ENCODE assay signal across 8 mouse cellular contexts in the genomic region with DNA sequence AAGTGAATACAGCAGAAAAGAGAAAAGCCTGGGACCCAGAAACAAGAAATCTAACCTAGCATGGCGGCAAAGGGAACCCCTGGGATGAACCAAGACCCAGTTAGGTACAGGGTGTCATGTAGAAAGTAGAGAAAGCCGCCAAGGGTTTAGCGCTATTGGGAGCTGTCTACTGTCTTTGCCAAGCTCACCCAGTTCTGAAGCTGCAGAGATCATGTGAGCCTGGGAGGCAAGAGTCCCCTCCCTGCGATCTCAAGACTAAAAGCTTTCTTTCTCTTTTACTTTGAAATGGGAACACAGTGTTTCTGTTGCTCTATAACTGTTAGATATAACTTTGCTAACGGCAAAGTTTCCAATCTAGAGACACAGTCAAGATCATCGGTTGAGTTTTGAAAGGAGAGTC. TPM values are rescaled to one million over a fixed set of nuclear protein-coding genes. Genes with fewer than 3 reads are reported as not detected.
A peak's percentile ranks its signal among the peaks of the same experiment; 100 is the strongest.
DNase-seq lines count a peak whose midpoint lies in the region; ATAC-seq lines count a peak whose summit lies in the region.

No protein-coding gene starts in this region.

- 0 out of 2 replicates have a peak, but pooled peaks cover 2% of the 10 kb centered on the region for H3K9me3 ChIP-seq in heart, embryonic 16.5 days (replicated peaks; ENCODE audit: control insufficient read depth, low read length)
- no peaks in the 10 kb centered on the region for H3K9me3 ChIP-seq in lung, embryonic 16.5 days (ENCODE audit: control insufficient read depth, low read length)

- H3K27me3 ChIP-seq in heart, embryonic 16.5 days (ENCODE audit: control insufficient read depth, insufficient read depth, low read length) = no peaks in the 10 kb centered on the region
- no peaks in the 10 kb centered on the region for H3K27me3 ChIP-seq in lung, embryonic 16.5 days (ENCODE audit: control insufficient read depth, insufficient read depth, low read depth, low read length)

- peaks cover 28% of the 10 kb centered on the region for H3K4me1 ChIP-seq in heart, embryonic 16.5 days (ENCODE audit: control insufficient read depth, insufficient read depth, low read length)
- H3K4me1 ChIP-seq in lung, embryonic 16.5 days (replicated peaks; ENCODE audit: control insufficient read depth, insufficient read depth, low read length) = peaks cover 41% of the 10 kb centered on the region

- no peak for ATAC-seq in heart, embryonic 16.5 days (replicated peaks; ENCODE audit: extremely low read depth, insufficient read depth, low FRiP score)
- no peak for ATAC-seq in lung, embryonic 16.5 days (ENCODE audit: low read depth)

- H3K36me3 ChIP-seq in heart, embryonic 16.5 days (ENCODE audit: control insufficient read depth, insufficient read depth) = no peaks in the 10 kb centered on the region
- H3K36me3 ChIP-seq in lung, embryonic 16.5 days (ENCODE audit: control insufficient read depth, insufficient read depth, low read length) = no peaks in the 10 kb centered on the region

- peak overlapping the region; percentile 65; the same call in 1 of the 2 replicates for H3K9ac ChIP-seq in heart, embryonic 16.5 days (ENCODE audit: low read length)
- no peak overlapping the region for H3K9ac ChIP-seq in lung, embryonic 16.5 days (ENCODE audit: low read length)

- 89% methylated on average over 6 of the region's 6 CpGs for WGBS in heart, embryonic 16.5 days
- WGBS in lung, embryonic 16.5 days = 90% methylated on average over 6 of the region's 6 CpGs

- H3K4me2 ChIP-seq in heart, embryonic 16.5 days (ENCODE audit: low read depth, low read length) = peak overlapping the region; percentile 65
- peak overlapping the region; percentile 68 for H3K4me2 ChIP-seq in lung, embryonic 16.5 days (ENCODE audit: low read depth, low read length)

- H3K4me3 ChIP-seq in heart, embryonic 16.5 days (ENCODE audit: low read length) = peak overlapping the region; percentile 45
- H3K4me3 ChIP-seq in lung, embryonic 16.5 days (ENCODE audit: low read length) = peak overlapping the region; percentile 45

- peak overlapping the region; percentile 74 for H3K27ac ChIP-seq in heart, embryonic 16.5 days (ENCODE audit: low read length)
- H3K27ac ChIP-seq in lung, embryonic 16.5 days (ENCODE audit: low read length) = peak overlapping the region; percentile 79

- DNase-seq in 416B (ENCODE audit: low read depth) = peak; percentile 81
- peak; percentile 70 for DNase-seq in CD4-positive, CD25-positive, alpha-beta regulatory T cell, adult 2 months (ENCODE audit: low read depth, low spot score)
- no peak for DNase-seq in c-Kit-positive CD71-positive TER-119-positive erythroid progenitor cells, embryonic 14.5 days (ENCODE audit: low spot score)
- no peak for DNase-seq in right cerebral cortex, postnatal 4 days
- no peak for DNase-seq in cerebellum, adult 11-12 months
- no peak for DNase-seq in frontal cortex, postnatal 25 days (ENCODE audit: low spot score in 2 of 2)

RNA-seq across cellular contexts. Expression of a gene that starts 0.6 kb away (rescaled TPM):
- polyA plus RNA-seq in heart, embryonic 16.5 days (2015; fragmentation: Nextera tagmentation; extraction: Ambion mirVana) = 2.5 TPM in 2 replicates
- 4.7 and 7.0 TPM in 2 replicates for polyA plus RNA-seq in lung, embryonic 16.5 days (2015; fragmentation: Nextera tagmentation; extraction: Ambion mirVana)

RNA-seq across cellular contexts. Expression of a gene that starts 15.5 kb away (rescaled TPM):
- polyA plus RNA-seq in heart, embryonic 16.5 days (2015; fragmentation: Nextera tagmentation; extraction: Ambion mirVana) = 9.0 and 9.7 TPM in 2 replicates
- 21.6 and 22.8 TPM in 2 replicates for polyA plus RNA-seq in lung, embryonic 16.5 days (2015; fragmentation: Nextera tagmentation; extraction: Ambion mirVana)

RNA-seq across cellular contexts. Expression of a gene that starts 48.3 kb away (rescaled TPM):
- 8.3 and 9.5 TPM in 2 replicates for polyA plus RNA-seq in heart, embryonic 16.5 days (2015; fragmentation: Nextera tagmentation; extraction: Ambion mirVana)
- polyA plus RNA-seq in lung, embryonic 16.5 days (2015; fragmentation: Nextera tagmentation; extraction: Ambion mirVana) = 19.0 and 22.5 TPM in 2 replicates

RNA-seq across cellular contexts. Expression of a gene that starts 57.6 kb away (rescaled TPM):
- 0.30 TPM in 1 of 2 replicates, not detected in the other for polyA plus RNA-seq in heart, embryonic 16.5 days (2015; fragmentation: Nextera tagmentation; extraction: Ambion mirVana)
- 0.24 TPM in 1 of 2 replicates, not detected in the other for polyA plus RNA-seq in lung, embryonic 16.5 days (2015; fragmentation: Nextera tagmentation; extraction: Ambion mirVana)

Comparison
In these comparisons a context has a peak if more than half of its experiments do, and no peak if none do; other contexts are left out.
1. DNase-seq: peak in 416B (single experiment) and CD4-positive, CD25-positive, alpha-beta regulatory T cell, adult 2 months (single experiment); none in c-Kit-positive CD71-positive TER-119-positive erythroid progenitor cells, embryonic 14.5 days (single experiment), right cerebral cortex, postnatal 4 days (single experiment), cerebellum, adult 11-12 months (single experiment) and frontal cortex, postnatal 25 days (0 of 2).